Mouse (Mus musculus) spleen, embryonic (tissue): ENCODE data around the gene Tmem270.

Experiments used
- CTCF ChIA-PET: fragments of 350-600 bp; sonication (Branson Sonifier 250); formaldehyde crosslinking; loops from one replicate; lab custom pipeline; 2022; lab: Charles Lee

The Tmem270 gene

GRCm38 (mm10) chr5:134890601-134891054 is 15.9 kb downstream of the Tmem270 start:
- CTCF ChIA-PET = no interaction called here

DNA sequence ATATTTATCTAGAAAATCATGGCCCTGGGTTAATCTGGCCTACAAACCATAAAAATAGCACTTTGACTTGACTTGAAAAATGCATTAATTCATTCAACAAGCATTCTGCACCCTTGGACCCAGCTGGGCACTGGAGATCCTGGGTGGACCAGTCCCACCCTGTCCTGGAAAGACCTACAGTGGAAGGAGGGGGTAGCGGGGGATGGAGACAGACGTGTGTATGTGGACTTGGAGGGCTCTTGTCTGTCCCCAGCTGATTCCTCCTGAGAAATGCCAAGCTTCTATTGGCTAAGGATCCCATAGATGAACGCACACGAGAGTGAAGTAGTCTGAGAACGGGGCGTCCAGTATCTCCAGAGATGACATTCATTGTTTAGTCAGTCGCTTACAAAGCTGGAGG is 18.0 kb downstream of the Tmem270 start:
- CTCF ChIA-PET = no interaction called here

DNA sequence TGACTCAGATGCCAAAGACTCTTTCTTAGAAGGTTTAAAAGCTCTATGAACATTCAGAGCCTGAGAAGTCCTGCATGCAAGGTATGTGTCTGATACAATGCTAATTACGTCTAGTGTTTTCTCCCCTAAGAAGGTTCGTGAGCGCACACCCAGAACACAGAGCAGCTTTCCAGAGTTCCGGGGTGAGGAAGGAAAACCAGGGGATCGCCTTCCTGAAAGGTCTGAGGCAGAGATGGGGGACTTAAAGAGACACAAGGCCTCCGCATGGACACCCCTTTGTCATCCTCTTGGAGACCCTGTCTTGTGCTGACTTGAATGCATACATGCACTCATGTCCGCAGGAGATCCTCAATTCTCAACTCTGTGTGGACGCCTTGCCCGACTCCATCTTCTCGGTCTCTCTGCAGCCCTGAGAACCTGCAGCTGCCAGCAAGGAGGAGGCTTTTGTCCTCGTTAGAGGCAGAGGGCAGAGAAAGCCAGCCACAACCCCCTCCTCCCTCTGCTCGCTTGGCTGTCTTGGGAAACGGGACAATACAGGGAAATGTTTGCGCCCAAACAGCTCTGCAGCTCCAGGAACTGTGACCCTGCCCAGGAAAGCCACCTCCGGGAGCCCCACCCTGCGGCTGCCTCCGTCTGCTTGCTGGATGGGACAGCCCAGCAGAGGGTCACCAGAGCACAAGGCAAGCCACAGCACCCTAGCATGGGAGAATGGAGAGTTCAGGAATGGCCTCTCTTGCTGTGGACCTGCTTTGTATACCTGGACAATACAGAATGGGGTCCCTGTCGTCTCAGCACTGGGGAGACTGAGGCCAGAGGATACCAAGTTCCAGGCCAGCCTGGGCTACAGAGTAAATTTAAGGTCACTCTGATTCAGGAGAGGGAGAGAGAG is 18.8 kb downstream of the Tmem270 start:
- CTCF ChIA-PET = no interaction called here

DNA sequence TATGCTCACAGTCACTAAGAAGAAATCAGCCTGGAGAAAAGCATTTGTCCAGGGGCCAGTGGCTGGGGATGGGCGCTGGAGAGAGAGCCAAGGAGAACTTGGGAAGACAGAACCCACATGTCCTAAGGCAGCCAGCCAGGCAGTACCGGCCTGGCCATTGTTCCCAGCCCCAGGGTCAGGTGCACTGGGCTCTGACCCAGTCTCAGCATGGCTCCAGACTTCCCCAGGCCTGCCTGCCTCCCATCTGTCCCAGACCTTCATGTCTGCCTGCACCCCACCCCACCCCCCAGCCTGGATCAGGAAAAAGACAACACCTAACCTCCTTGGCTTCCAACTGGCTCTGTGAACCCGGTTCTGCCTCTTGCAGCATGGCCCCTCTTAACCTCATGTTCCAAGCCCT is 23.5 kb downstream of the Tmem270 start:
- CTCF ChIA-PET = no interaction called here

- CTCF ChIA-PET = no interaction called here
These were observed 29.7 kb downstream of the Tmem270 start for GRCm38 (mm10) chr5:134876801-134877200.

DNA sequence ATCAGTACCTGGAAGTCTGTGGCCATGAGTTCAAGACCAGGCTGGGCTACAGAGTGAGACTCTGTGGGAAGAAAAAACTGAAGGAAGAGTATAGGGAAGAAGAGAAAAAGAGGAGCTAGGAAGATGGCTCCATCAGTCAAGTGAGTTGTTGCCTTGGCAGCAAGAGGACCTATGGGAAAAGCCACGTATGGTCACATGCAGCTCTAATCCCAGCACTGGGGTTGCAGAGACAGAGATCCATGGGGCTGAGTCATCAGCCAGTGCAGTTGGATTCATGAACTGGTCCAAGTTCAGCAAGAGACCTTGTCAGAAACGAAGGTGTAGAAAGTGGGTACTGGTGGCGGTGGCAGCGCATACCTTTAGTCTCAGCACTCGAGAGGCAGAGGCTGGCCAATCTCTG is 31.3 kb downstream of the Tmem270 start:
- CTCF ChIA-PET = no interaction called here

- CTCF ChIA-PET = interaction anchor here (0.6 kb wide), 1 partner anchor 188 kb away, joined by 3 read pairs; no protein-coding TSS in a partner anchor
These were observed 32.3 kb downstream of the Tmem270 start for GRCm38 (mm10) chr5:134873956-134874879.

DNA sequence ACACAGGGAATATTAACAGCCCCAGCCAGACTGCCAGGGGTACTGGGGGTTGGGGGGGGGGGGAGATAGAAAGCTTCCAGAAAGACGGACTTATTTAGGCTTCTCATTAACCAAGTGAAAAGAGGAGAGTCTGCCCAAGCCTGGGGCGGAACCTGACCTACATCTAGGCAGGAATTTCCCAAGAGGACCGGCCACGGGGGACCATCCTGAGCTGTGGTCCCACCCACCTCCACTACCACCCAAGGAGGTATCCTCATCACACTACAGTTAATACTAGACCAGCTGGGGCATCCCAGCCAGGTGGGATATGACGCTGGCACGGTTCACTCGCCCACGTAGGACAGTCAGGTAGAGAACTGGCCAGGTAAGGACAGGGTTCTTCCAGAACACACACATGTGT is 33.5 kb downstream of the Tmem270 start:
- CTCF ChIA-PET = no interaction called here

GRCm38 (mm10) chr5:134872597-134872996 is 33.9 kb downstream of the Tmem270 start:
- CTCF ChIA-PET = no interaction called here

GRCm38 (mm10) chr5:134868506-134868905 is 38.0 kb downstream of the Tmem270 start:
- CTCF ChIA-PET = interaction anchor here (0.7 kb wide), 1 partner anchor 10 kb away, joined by 4 read pairs; no protein-coding TSS in a partner anchor

DNA sequence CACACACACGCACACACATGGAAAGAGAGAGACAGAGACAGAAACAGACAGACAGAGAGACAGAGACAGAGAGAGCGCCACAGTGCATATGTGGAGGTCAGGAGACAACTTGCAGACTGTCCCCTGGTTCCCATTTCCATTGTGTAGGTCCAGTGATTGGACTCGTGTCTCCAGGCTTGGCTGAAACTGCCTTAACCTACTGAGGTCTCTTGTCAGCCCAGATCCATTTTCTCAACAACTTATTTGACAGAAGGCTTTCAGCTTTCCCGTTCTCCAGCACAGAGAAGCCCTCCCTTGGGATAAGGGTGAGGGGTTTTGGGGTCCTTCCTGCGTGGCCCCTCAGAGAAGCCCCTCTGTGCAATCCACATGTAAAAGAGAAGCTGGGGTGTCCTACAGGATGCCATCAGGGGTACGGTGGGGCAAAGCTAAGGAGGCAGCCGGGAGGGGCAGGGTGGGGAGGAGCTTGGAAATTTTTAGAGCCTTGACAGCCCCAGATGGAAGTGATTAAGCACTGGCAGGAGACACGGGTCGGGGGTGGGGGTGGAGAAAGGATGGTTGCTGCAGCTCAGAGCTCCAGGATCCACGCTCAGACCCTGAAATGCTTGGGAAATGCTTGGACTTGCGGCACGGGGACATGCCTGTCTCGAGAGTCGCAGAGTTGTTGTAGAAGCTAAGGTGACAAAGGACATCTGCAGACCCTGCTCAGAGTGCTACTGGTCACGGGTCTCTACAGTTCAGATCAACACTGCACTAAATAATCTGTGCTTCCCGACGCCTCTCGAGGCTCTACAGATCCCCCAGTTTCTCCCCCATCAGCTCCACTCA is 39.0 kb downstream of the Tmem270 start:
- CTCF ChIA-PET = no interaction called here

DNA sequence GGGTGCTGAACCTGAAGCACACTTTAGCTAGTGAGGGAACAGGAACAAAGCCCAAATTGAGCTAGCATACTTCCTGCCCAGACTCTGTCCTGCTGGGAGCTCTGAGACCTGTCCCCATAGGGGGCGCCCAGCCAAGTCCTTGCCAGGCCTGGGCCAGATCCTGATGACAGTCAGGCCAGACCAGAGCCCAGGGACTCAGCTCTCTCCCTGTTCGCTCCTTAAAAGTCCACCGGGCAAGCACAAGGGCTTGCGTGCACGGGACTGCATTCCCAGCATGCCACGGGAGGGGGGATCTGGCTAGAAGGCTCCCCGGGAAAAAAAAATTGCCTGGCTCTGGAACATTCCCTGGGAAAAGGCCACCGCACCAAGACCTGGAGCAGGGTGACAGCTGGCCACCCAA is 41.4 kb downstream of the Tmem270 start:
- CTCF ChIA-PET = no interaction called here

DNA sequence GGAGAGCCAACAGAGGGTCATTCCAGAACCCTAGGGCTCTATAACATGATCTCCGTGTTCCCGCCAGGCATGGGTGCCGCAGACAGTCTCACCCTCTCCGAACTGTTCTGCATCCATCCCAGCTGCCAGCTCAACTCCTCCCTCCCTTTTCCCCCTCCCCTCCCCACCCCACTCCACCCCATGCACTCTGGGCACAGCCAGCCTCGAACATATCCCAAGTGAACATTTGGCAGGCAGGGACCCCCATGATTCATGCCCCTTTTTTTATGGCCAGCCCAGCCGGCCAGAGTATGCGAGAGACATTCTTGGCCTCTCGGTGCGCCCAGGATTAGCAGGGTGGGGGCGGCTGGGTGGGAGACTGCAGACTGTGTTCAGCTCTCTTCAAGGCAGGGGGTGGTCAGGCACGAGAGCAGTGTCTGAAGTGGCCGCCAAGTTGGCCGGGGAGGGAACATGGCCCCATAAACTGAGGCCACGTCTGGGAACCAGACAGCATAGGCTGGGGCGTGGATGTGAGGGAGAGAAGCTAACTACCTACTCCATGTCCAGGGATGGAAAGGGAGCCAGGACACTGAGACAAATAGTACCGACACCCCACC is 44.5 kb downstream of the Tmem270 start:
- CTCF ChIA-PET = no interaction called here

DNA sequence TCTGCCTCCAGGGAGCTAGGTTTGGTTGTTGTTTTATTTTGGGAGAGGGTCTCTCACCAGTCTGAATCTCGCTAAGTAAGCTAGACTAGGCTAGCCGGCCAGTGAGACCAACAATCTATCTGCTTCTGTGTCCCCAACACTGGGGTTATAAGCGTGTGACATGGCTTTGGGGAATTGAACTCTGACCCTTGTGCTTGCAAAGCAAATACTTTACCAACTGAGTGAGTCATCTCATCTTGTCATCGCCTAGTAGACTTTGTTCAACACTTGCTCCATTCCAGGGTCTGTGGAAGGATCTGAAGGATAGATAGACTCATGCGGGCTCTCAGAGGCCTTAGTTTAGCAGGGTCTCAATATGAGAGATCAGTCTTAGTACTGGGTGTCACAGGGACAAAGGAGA is 47.3 kb downstream of the Tmem270 start:
- CTCF ChIA-PET = no interaction called here

DNA sequence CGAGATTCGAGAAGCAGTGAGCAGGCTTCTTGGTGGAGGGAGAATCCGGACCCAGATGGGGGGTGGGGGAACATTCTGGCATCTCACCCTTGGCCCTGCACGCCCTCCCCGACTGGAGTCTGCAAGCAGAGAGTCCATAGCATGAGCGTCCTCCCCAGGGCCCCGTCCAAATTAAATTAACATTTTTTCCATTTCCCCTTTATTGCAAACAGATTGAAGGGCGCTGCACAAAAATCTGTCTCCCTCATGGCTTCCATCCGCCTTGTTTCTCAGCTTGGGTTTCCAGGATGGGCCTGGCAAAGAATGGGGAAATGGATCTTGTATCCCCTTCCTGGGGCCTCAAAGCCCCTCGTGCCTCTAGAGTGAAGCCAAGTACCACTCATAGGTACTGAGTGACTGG is 48.2 kb downstream of the Tmem270 start:
- CTCF ChIA-PET = no interaction called here

DNA sequence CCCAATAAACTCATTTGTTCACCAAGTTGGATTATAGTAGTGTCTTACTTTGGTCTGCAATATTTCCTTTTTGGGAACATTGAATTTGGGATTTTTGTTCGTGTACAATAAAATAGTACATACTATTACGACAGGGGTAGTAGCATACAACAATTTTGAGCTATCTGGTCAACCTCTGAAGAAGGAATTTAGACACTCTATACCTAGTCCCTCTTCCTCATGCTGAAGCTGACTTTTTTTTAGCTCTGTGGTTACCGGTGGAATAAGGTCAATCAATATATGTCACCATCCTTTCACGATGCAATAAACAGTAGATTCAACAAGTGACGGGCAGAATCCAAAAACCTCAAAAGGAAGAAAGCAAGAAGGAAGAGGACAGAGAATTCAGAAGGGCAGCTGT is 53.7 kb downstream of the Tmem270 start:
- CTCF ChIA-PET = no interaction called here
